Mouse (Mus musculus): Measurements from ENCODE around the gene Nup85. TPM values are rescaled to one million over a fixed set of nuclear protein-coding genes. Genes with fewer than 3 reads are reported as not detected.

Nup85 gene
- total RNA-seq, 1 experiment = 279 TPM

DNA sequence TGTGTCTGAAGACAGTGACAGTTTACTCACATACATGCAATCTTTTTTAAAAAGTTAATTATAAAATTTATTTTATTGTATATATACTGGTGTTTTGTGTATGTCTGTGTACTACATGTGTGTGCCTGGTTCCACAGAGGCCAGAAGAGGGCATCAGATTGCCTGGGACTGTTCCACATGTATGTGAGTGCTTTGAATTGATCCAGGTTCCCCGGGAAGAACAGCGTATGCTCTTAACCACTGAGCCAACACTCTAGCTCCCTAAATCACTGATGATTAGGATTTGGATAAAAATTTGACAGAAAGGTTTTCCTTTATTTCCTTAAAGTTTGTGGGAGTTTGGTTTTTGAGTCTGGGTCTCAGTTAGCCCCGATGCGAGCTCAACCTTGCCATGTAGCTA, 828 bp upstream of the Nup85 start:
- H3K4me3 ChIP-seq (ENCODE audit: insufficient read depth in 1 of 2, low read depth in 1 of 2, low read length in 2 of 2, poor library complexity in 1 of 2, severe bottlenecking in 1 of 2) = peak overlapping the region; percentile 58 to 77
- no peak overlapping the region; the same call in 1 of the 2 replicates for H3K27ac ChIP-seq (ENCODE audit: insufficient read depth, low read depth, low read length, poor library complexity, severe bottlenecking)
- no peak for DNase-seq (ENCODE audit: low read depth, low spot score)
- in situ Hi-C loops (cut with MboI; ENCODE audit: low sequenced_read_pairs in 2 of 2, unreplicated experiment in 2 of 2) = no loop called here
- H3K9me3 ChIP-seq (ENCODE audit: control insufficient read depth, insufficient read depth, low read depth, low read length) = no peaks in the 10 kb centered on the region
- peak overlapping the region; percentile 54 for H3K9ac ChIP-seq (ENCODE audit: insufficient read depth, low read depth, low read length, poor library complexity, severe bottlenecking)
- TF ChIP-seq MAFK (IDR thresholded peaks at IDR 0.05; ENCODE audit: insufficient read depth, low read depth, low read length) (no peak), ZNF384 (IDR thresholded peaks at IDR 0.05; ENCODE audit: low read depth, low read length) (no peak), ZC3H11A (IDR thresholded peaks at IDR 0.05; ENCODE audit: borderline replicate concordance, low read depth, low read length) (no peak), HCFC1 (IDR thresholded peaks at IDR 0.05; ENCODE audit: borderline replicate concordance, insufficient read depth, low read length) (no peak), CHD2 (IDR thresholded peaks at IDR 0.05; ENCODE audit: low read depth, low read length) (no peak)
- peaks cover 0 to 4% of the 10 kb centered on the region in 2 experiments; a peak in 1 of 4 replicates for H3K4me1 ChIP-seq (ENCODE audit: control insufficient read depth in 2 of 2, insufficient read depth in 2 of 2, low read length in 2 of 2, poor library complexity in 1 of 2)
- peaks cover 22% of the 10 kb centered on the region for H3K36me3 ChIP-seq (ENCODE audit: control insufficient read depth, insufficient read depth, low read length, poor library complexity, severe bottlenecking)

DNA sequence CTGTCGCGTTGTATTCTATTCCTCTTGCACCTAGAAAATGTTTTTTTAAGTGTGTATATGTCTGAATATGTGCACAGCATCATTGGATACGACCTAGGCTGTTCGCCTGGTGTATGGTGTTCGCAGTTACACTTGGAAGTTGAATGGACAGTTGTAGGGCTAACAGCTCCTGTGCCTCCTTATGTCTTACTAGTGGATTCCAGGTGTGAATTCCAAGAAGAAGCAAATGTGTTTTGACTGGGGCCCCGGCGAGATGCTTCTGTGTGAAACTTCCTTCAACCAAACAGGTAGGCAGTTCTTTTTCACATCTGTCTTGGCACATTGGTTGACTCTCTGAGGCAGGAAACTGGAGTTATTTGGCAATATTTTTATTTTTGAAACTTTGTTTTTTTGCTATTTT, 727 bp downstream of the Nup85 start:
- Histone ChIP-seq H3K9ac (ENCODE audit: insufficient read depth, low read depth, low read length, poor library complexity, severe bottlenecking) (peak overlapping the region; percentile 92), H3K36me3 (ENCODE audit: control insufficient read depth, insufficient read depth, low read length, poor library complexity, severe bottlenecking) (peaks cover 35% of the 10 kb centered on the region), H3K4me1 (ENCODE audit: control insufficient read depth in 2 of 2, insufficient read depth in 2 of 2, low read length in 2 of 2, poor library complexity in 1 of 2) (no peaks in the 10 kb centered on the region; a peak in 1 of 4 replicates), H3K27ac (ENCODE audit: insufficient read depth, low read depth, low read length, poor library complexity, severe bottlenecking) (no peak overlapping the region), H3K9me3 (ENCODE audit: control insufficient read depth, insufficient read depth, low read depth, low read length) (no peaks in the 10 kb centered on the region), H3K4me3 (ENCODE audit: insufficient read depth in 1 of 2, low read depth in 1 of 2, low read length in 2 of 2, poor library complexity in 1 of 2, severe bottlenecking in 1 of 2) (peak overlapping the region; percentile 77 to 97)
- no peak for TF ChIP-seq HCFC1 (IDR thresholded peaks at IDR 0.05; ENCODE audit: borderline replicate concordance, insufficient read depth, low read length)
- in situ Hi-C loops (cut with MboI; ENCODE audit: low sequenced_read_pairs in 2 of 2, unreplicated experiment in 2 of 2) = no loop called here
- no peak for DNase-seq (ENCODE audit: low read depth, low spot score)

DNA sequence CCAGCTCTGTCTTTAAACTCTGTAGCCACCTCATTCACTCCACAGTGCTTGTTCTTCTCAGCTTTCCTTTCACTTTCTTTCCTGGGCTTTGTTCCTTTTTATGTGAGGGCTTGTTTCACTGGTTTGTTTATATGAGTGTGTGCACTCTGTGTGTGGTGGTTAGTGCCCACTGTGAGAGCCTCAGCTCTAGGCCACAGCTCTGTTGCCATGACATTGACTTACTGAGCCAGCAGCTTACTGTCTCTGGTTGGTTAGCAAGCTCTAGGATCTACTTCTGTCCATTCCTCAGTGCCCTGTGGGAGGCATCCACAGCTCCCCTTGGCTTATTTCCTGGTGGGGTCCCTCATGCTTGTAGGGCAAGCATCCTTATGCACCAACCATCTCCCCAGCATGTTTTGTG, 14.8 kb downstream of the Nup85 start:
- H3K4me3 ChIP-seq (ENCODE audit: insufficient read depth in 1 of 2, low read depth in 1 of 2, low read length in 2 of 2, poor library complexity in 1 of 2, severe bottlenecking in 1 of 2) = no peak overlapping the region
- no peaks in the 10 kb centered on the region for H3K4me1 ChIP-seq (ENCODE audit: control insufficient read depth in 2 of 2, insufficient read depth in 2 of 2, low read length in 2 of 2, poor library complexity in 1 of 2)
- no peak for TF ChIP-seq MAFK (IDR thresholded peaks at IDR 0.05; ENCODE audit: insufficient read depth, low read depth, low read length)
- no peak for TF ChIP-seq ZNF384 (IDR thresholded peaks at IDR 0.05; ENCODE audit: low read depth, low read length)
- no peak for TF ChIP-seq CHD2 (IDR thresholded peaks at IDR 0.05; ENCODE audit: low read depth, low read length)
- TF ChIP-seq HCFC1 (IDR thresholded peaks at IDR 0.05; ENCODE audit: borderline replicate concordance, insufficient read depth, low read length) = no peak
- TF ChIP-seq ZC3H11A (IDR thresholded peaks at IDR 0.05; ENCODE audit: borderline replicate concordance, low read depth, low read length) = no peak
- no peak overlapping the region for H3K27ac ChIP-seq (ENCODE audit: insufficient read depth, low read depth, low read length, poor library complexity, severe bottlenecking)
- in situ Hi-C loops (cut with MboI; ENCODE audit: low sequenced_read_pairs in 2 of 2, unreplicated experiment in 2 of 2) = no loop called here
- no peak for DNase-seq (ENCODE audit: low read depth, low spot score)
- H3K9ac ChIP-seq (ENCODE audit: insufficient read depth, low read depth, low read length, poor library complexity, severe bottlenecking) = no peak overlapping the region
- H3K9me3 ChIP-seq (ENCODE audit: control insufficient read depth, insufficient read depth, low read depth, low read length) = no peaks in the 10 kb centered on the region
- peaks cover 51% of the 10 kb centered on the region for H3K36me3 ChIP-seq (ENCODE audit: control insufficient read depth, insufficient read depth, low read length, poor library complexity, severe bottlenecking)

DNA sequence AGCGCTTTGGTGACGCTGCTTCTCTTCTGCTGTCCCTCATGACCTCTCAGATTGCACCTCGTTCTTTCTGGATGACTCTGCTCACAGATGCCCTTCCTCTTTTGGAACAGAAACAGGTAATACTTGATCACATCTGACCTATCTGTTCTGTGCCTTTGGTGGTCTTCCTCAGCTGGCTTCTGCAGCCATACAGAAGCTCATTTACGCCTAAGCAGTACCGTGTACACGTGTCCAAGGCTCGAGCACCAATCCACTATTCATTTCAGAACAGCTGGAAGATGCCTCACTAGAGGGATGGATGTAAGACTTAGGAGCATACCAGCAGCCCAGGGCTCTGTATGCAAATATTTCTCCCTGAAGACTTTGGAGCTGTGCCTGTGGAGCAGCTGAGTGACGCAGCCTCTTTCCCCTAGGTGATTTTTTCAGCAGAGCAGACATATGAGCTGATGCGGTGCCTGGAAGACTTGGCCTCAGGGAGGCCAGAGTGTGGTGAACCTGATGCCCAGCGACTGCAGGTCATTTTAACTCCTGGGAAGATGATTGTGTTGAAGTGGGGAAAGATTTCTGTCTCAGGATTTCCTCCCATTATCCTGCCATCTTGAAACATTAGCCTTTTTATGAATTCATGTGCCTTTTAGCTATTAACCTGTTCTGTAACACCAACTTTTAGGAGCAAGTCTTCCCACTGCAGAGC, 18.8 kb downstream of the Nup85 start:
- peaks cover 76% of the 10 kb centered on the region for H3K36me3 ChIP-seq (ENCODE audit: control insufficient read depth, insufficient read depth, low read length, poor library complexity, severe bottlenecking)

More for the DNA sequence above, 18.8 kb downstream of the Nup85 start:
- Histone ChIP-seq H3K4me1 (ENCODE audit: control insufficient read depth in 2 of 2, insufficient read depth in 2 of 2, low read length in 2 of 2, poor library complexity in 1 of 2) (peaks cover 0 to under 1% of the 10 kb centered on the region in 2 experiments; a peak in 1 of 4 replicates), H3K9ac (ENCODE audit: insufficient read depth, low read depth, low read length, poor library complexity, severe bottlenecking) (no peak overlapping the region), H3K27ac (ENCODE audit: insufficient read depth, low read depth, low read length, poor library complexity, severe bottlenecking) (no peak overlapping the region), H3K9me3 (ENCODE audit: control insufficient read depth, insufficient read depth, low read depth, low read length) (no peaks in the 10 kb centered on the region), H3K4me3 (ENCODE audit: insufficient read depth in 1 of 2, low read depth in 1 of 2, low read length in 2 of 2, poor library complexity in 1 of 2, severe bottlenecking in 1 of 2) (no peak overlapping the region)
- no peak for DNase-seq (ENCODE audit: low read depth, low spot score)
- TF ChIP-seq ZC3H11A (IDR thresholded peaks at IDR 0.05; ENCODE audit: borderline replicate concordance, low read depth, low read length) (no peak), ZNF384 (IDR thresholded peaks at IDR 0.05; ENCODE audit: low read depth, low read length) (no peak), MAFK (IDR thresholded peaks at IDR 0.05; ENCODE audit: insufficient read depth, low read depth, low read length) (no peak), HCFC1 (IDR thresholded peaks at IDR 0.05; ENCODE audit: borderline replicate concordance, insufficient read depth, low read length) (no peak), CHD2 (IDR thresholded peaks at IDR 0.05; ENCODE audit: low read depth, low read length) (no peak)
- in situ Hi-C loops (cut with MboI; ENCODE audit: low sequenced_read_pairs in 2 of 2, unreplicated experiment in 2 of 2) = no loop called here
